Comparison of ENCODE assay signal across 15 mouse cellular contexts in the genomic region with DNA sequence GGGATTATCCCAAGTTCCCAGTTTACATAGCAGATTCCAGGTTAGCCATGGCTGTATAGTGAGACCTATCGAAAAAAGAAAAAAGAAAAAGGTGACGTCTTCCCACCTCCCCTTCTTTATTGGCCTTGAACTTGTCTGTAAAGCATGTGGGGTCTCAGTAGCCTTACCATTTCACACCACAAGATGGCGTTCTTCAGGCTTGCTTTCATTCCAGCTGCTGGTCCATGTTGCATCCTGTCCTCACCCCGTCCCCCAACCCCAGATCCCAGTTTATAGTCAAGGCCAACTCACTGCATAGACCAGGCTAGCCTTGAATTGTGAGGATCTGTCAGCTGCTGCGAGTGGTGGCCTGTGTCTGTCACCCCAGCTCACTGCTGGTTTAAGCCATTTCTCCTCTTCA.
DNase-seq lines count a peak whose midpoint lies in the region; ATAC-seq and TF ChIP-seq lines count a peak whose summit lies in the region.
"Had no signal": no experiment of that assay in that cellular context is flagged by ENCODE, and none has a peak within 500 bp of the region (broad histone marks: within the 10 kb centered on the region; RNA-seq: fewer than 3 reads in every experiment).

No protein-coding gene starts in this region.

- no peak overlapping the region for H3K27ac ChIP-seq in intestine, postnatal 0 days (ENCODE audit: low read depth, low read length)
- no peak overlapping the region for H3K27ac ChIP-seq in intestine, embryonic 16.5 days (ENCODE audit: low read length)
- H3K27ac ChIP-seq in midbrain, embryonic 11.5 days (ENCODE audit: low read depth, low read length) = no peak overlapping the region
- H3K27ac ChIP-seq in midbrain, embryonic 15.5 days = no peak overlapping the region
- H3K27ac ChIP-seq: forebrain, embryonic 13.5 days; limb, embryonic 15.5 days; midbrain, embryonic 13.5 days had no signal

- no peak overlapping the region for H3K9ac ChIP-seq in intestine, postnatal 0 days (ENCODE audit: low read depth, low read length)
- no peak overlapping the region for H3K9ac ChIP-seq in intestine, embryonic 16.5 days (ENCODE audit: low read depth, low read length)
- H3K9ac ChIP-seq in midbrain, embryonic 11.5 days (ENCODE audit: low read length) = no peak overlapping the region
- H3K9ac ChIP-seq in midbrain, embryonic 15.5 days = no peak overlapping the region
- H3K9ac ChIP-seq: forebrain, embryonic 13.5 days; heart, embryonic 13.5 days; limb, embryonic 15.5 days; midbrain, embryonic 13.5 days had no signal

- no peak overlapping the region for H3K4me3 ChIP-seq in intestine, postnatal 0 days (ENCODE audit: low read depth, low read length)
- H3K4me3 ChIP-seq in intestine, embryonic 16.5 days (ENCODE audit: low read length) = no peak overlapping the region
- H3K4me3 ChIP-seq in midbrain, embryonic 11.5 days (ENCODE audit: low read depth, low read length) = no peak overlapping the region
- no peak overlapping the region for H3K4me3 ChIP-seq in midbrain, embryonic 15.5 days
- H3K4me3 ChIP-seq: forebrain, embryonic 13.5 days; heart, embryonic 13.5 days; limb, embryonic 15.5 days; midbrain, embryonic 13.5 days had no signal

- no peaks in the 10 kb centered on the region for H3K27me3 ChIP-seq in intestine, postnatal 0 days (replicated peaks; ENCODE audit: control insufficient read depth, insufficient read depth, low read length)
- H3K27me3 ChIP-seq in intestine, embryonic 16.5 days (replicated peaks; ENCODE audit: control insufficient read depth, insufficient read depth, low read length) = no peaks in the 10 kb centered on the region
- no peaks in the 10 kb centered on the region for H3K27me3 ChIP-seq in midbrain, embryonic 11.5 days (ENCODE audit: control insufficient read depth, insufficient read depth, low read length)
- H3K27me3 ChIP-seq in midbrain, embryonic 15.5 days (replicated peaks) = no peaks in the 10 kb centered on the region
- H3K27me3 ChIP-seq: forebrain, embryonic 13.5 days; heart, embryonic 13.5 days; limb, embryonic 15.5 days; midbrain, embryonic 13.5 days had no signal

- H3K4me1 ChIP-seq in intestine, postnatal 0 days (replicated peaks; ENCODE audit: control insufficient read depth, insufficient read depth, low read length) = no peaks in the 10 kb centered on the region
- peaks cover 7% of the 10 kb centered on the region for H3K4me1 ChIP-seq in intestine, embryonic 16.5 days (ENCODE audit: control insufficient read depth, insufficient read depth, low read length)
- H3K4me1 ChIP-seq in midbrain, embryonic 11.5 days (ENCODE audit: control insufficient read depth, insufficient read depth, low read length) = no peaks in the 10 kb centered on the region
- 0 out of 2 replicates have a peak, but pooled peaks cover 5% of the 10 kb centered on the region for H3K4me1 ChIP-seq in midbrain, embryonic 15.5 days

- peak; percentile 56 for TF ChIP-seq CTCF in intestine, postnatal 0 days (IDR thresholded peaks at IDR 0.05; ENCODE audit: low read depth)

- H3K4me2 ChIP-seq in intestine, postnatal 0 days (replicated peaks; ENCODE audit: low read depth) = no peak overlapping the region
- H3K4me2 ChIP-seq in intestine, embryonic 16.5 days (ENCODE audit: low read depth, low read length) = no peak overlapping the region
- H3K4me2 ChIP-seq in midbrain, embryonic 11.5 days = no peak overlapping the region
- no peak overlapping the region for H3K4me2 ChIP-seq in midbrain, embryonic 15.5 days
- H3K4me2 ChIP-seq: forebrain, embryonic 13.5 days; heart, embryonic 13.5 days; limb, embryonic 15.5 days; midbrain, embryonic 13.5 days had no signal

- H3K36me3 ChIP-seq in intestine, postnatal 0 days (ENCODE audit: control insufficient read depth, insufficient read depth) = no peaks in the 10 kb centered on the region
- no peaks in the 10 kb centered on the region for H3K36me3 ChIP-seq in intestine, embryonic 16.5 days (ENCODE audit: control insufficient read depth, insufficient read depth, low read length)
- no peaks in the 10 kb centered on the region for H3K36me3 ChIP-seq in midbrain, embryonic 11.5 days (ENCODE audit: control insufficient read depth, insufficient read depth, low read length)
- H3K36me3 ChIP-seq in midbrain, embryonic 15.5 days (replicated peaks) = no peaks in the 10 kb centered on the region

- H3K9me3 ChIP-seq in intestine, postnatal 0 days (ENCODE audit: control insufficient read depth) = no peaks in the 10 kb centered on the region
- H3K9me3 ChIP-seq in intestine, embryonic 16.5 days (ENCODE audit: control insufficient read depth, low read length) = no peaks in the 10 kb centered on the region
- H3K9me3 ChIP-seq in midbrain, embryonic 11.5 days (ENCODE audit: control insufficient read depth, low read length) = no peaks in the 10 kb centered on the region
- H3K9me3 ChIP-seq in midbrain, embryonic 15.5 days = no peaks in the 10 kb centered on the region
- H3K9me3 ChIP-seq: limb, embryonic 15.5 days had no signal

- DNase-seq in midbrain, embryonic 11.5 days (ENCODE audit: low spot score, missing footprints) = peak; percentile 75
- peak; percentile 78 for DNase-seq in R1 (ENCODE audit: low read depth, low spot score)
- peak; percentile 22 for DNase-seq in retina, embryonic 14.5 days (ENCODE audit: low spot score)
- no peak for DNase-seq in cerebellum, adult 18-20 months
- DNase-seq: adrenal gland, postnatal 25 days; cerebellum, adult 11 months; gastrocnemius, postnatal 10 days had no signal

- ATAC-seq in intestine, postnatal 0 days = no peak
- no peak for ATAC-seq in intestine, embryonic 16.5 days
- ATAC-seq in midbrain, embryonic 11.5 days (ENCODE audit: low FRiP score) = no peak
- no peak for ATAC-seq in midbrain, embryonic 15.5 days (replicated peaks)
- ATAC-seq: forebrain, embryonic 13.5 days; hindbrain, embryonic 16.5 days; midbrain, embryonic 13.5 days had no signal

- 72% methylated on average over 5 of the region's 5 CpGs for WGBS in intestine, postnatal 0 days
- 79% methylated on average over 5 of the region's 5 CpGs for WGBS in intestine, embryonic 16.5 days
- 77% methylated on average over 5 of the region's 5 CpGs for WGBS in midbrain, embryonic 11.5 days
- 74% methylated on average over 5 of the region's 5 CpGs for WGBS in midbrain, embryonic 15.5 days

Comparison
In these comparisons a context has a peak if more than half of its experiments do, and no peak if none do; other contexts are left out.
1. DNase-seq: peak in midbrain, embryonic 11.5 days (single experiment), R1 (single experiment) and retina, embryonic 14.5 days (single experiment); none in cerebellum, adult 18-20 months (0 of 2).